Mouse (Mus musculus) spleen, postnatal 4 days (tissue): Measurements from ENCODE around the gene Timm8a1.

Experiments used
- DNase-seq, 2 experiments: peaks; one replicate each; pipeline ENCODE4 v3.0.0; 2022; ENCODE audit warnings: low spot score in 2 of 2

The Timm8a1 gene

DNA sequence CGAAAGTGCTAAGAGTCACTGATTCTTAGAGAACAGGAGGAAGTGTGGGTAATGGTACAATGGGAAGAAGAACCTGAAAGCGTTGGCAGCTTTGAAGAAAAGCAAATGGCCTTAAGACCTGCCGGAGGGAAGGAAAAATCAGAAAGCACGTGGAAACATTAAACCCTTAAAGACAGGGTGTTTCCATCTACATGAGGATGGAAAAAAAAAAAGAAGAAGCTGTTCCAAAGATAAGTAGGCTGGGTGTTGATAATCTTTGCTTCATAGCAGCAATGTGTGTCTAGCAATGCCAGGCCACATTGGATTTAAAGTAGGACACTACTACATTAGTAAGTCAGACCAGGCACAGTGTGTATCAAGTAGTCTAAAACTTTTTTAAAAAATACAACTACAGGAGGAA lies 16.4 kb downstream of the Timm8a1 start:
- no peak for DNase-seq

DNA sequence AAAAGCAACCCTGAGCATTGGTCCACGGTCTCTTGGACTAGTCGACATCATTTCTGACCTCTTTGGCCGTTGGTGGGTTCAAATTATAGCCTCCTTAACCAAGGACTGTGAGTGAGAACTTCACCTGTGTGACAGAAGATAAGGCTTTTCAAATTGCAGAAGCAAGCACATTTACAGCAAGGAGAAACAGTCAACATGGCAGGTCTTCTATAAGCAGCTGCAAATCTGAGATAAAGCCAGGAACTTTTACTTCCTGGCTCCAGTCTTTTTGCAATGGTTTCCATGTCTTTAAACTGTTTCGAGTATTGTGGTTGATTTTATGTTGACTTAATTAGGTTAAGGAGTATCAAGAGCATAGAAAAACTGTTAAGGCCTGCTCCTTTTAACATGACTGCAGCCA lies 17.9 kb downstream of the Timm8a1 start:
- DNase-seq = no peak

DNA sequence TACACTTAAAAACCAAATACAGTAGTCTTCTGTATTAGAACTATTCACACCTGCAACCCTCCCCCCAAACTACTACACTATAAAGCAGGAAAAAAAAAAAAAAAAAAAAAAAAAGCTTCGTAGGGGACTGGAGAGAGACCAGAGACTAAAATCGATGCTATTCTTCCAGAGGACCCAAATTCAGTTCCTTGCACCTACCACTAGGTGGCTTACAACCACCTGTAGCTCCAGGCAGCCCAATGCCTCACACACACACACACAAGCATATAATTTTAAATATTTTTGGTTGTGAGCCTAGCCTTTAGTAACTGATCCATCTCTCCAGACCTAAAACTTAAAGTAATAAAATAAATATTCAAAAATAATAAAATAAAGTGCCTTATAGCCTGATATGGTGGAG lies 32.2 kb downstream of the Timm8a1 start:
- DNase-seq = no peak

DNA sequence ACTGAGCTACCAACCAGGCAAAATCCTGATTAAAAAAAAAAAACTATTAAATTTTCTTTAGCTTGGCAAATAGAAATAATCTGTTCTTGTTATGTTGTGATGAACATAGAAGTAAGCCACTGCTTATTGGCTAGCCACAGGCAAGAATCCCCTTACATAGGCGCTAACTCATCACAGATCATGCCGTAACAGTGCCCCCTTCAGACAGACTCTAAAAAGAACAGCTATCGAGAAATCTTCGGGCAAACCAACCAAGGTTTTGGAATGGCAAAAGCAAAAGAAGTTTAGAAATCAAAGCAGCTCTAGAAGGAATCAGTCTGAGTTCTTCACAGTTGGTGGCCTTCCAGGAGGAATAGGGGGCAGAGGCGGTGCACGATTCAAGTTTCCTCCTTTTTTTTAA lies 33.7 kb downstream of the Timm8a1 start:
- DNase-seq = no peak

DNA sequence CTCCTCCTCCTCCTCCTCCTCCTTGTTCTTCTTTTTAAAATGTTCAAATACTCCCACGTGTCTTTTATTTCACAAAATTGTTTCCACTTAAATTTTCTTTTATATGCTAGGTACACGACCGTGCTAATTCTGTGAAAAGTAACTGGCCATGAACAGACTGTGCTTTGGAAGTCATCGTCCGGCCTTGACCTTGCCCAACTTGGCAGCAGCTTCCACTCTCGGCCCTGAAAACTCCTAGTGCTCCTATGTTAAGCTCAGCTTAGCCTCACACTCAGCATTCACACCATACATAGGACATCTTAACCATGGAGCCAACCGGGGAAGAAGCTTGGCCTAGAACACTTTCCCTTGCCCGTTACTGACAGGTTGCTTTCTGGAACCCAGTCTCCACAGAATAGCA lies 41.0 kb downstream of the Timm8a1 start:
- DNase-seq = no peak
